Mouse (Mus musculus) megakaryocyte, embryonic 14.5 days (primary cell): ENCODE measurements around the gene Dnajb11.

Experiments
- FLI1 ChIP-seq: IDR thresholded peaks from 2 replicates; pipeline ENCODE4 v1.6.1; 2012; ENCODE audit warnings: low read length, inconsistent platforms, mixed read lengths
- GATA1 ChIP-seq: IDR thresholded peaks from 3 replicates; pipeline ENCODE4 v1.6.1; 2012; ENCODE audit warnings: mixed read lengths, low read length, inconsistent platforms, borderline replicate concordance

DNA sequence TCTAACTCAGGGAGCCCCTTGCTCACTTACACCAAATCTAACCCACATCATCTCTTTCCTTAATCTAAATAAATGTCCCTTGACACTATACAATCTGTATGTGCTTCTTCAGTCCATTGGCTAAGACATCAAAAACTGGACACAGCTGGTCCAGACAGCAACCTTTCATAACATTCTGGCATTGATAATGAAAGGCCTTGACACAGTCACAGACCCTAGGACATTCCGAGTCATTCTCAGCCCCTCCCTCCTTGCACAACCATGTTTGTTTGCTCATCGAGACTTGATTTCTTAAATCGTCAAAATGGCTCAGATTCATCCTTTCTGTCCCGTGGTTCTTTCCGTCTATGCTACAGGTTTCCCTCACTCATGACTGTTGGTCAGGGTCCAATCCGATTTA lies 51.6 kb downstream of the Dnajb11 start:
- TF ChIP-seq GATA1 (no peak), FLI1 (no peak)
